8 mouse cellular contexts compared by ENCODE assay signal in the genomic region with DNA sequence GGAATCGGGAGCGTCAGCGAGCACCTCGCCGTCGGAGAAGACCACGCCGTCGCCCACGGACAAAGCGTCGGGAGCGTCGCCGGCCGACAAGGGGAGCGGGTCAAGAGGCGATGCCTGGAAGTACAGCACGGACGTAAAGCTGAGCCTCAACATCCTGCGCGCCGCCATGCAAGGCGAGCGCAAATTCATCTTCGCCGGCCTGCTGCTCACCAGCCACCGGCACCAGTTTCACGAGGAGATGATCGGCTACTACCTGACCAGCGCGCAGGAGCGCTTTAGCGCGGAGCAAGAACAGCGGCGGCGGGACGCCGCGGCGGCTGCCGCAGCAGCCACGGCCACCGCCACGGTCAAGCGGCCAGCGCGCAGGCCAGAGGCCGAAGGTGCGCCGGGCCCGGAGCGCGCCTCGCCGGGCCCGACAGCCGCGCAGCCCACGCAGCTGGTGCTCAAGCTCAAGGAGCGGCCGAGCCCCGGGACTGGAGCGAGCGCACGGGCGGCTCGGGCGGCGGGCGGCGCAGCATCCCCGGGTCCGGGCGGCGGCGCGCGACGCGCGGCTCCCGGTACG.
DNase-seq lines count a peak whose midpoint lies in the region; ATAC-seq lines count a peak whose summit lies in the region.

No protein-coding gene starts in this region.

- H3K27ac ChIP-seq in heart, embryonic 11.5 days (ENCODE audit: low read depth, low read length), result no peak overlapping the region
- H3K27ac ChIP-seq in forebrain, embryonic 10.5 days, result no peak overlapping the region
- no peak overlapping the region for H3K27ac ChIP-seq in liver, embryonic 12.5 days

- peak overlapping the region; percentile 82 for H3K4me2 ChIP-seq in heart, embryonic 11.5 days
- H3K4me2 ChIP-seq in liver, embryonic 12.5 days, result peak overlapping the region; percentile 54

- no peak for ATAC-seq in heart, embryonic 11.5 days (replicated peaks; ENCODE audit: insufficient number of reproducible peaks, low FRiP score, low TSS enrichment)
- no peak for ATAC-seq in liver, embryonic 12.5 days

- peaks cover 5% of the 10 kb centered on the region for H3K4me1 ChIP-seq in heart, embryonic 11.5 days (ENCODE audit: control insufficient read depth, insufficient read depth, low read length)
- H3K4me1 ChIP-seq in forebrain, embryonic 10.5 days, result peaks cover 39% of the 10 kb centered on the region
- no peaks in the 10 kb centered on the region for H3K4me1 ChIP-seq in liver, embryonic 12.5 days

- H3K9me3 ChIP-seq in heart, embryonic 11.5 days (replicated peaks; ENCODE audit: control insufficient read depth, low read length), result no peaks in the 10 kb centered on the region
- H3K9me3 ChIP-seq in forebrain, embryonic 10.5 days, result no peaks in the 10 kb centered on the region
- no peaks in the 10 kb centered on the region for H3K9me3 ChIP-seq in liver, embryonic 12.5 days (replicated peaks)

- peaks cover 86% of the 10 kb centered on the region for H3K27me3 ChIP-seq in heart, embryonic 11.5 days (ENCODE audit: control insufficient read depth, insufficient read depth, low read length)
- H3K27me3 ChIP-seq in forebrain, embryonic 10.5 days (ENCODE audit: poor library complexity, severe bottlenecking), result peaks cover 99% of the 10 kb centered on the region
- peaks cover 94% of the 10 kb centered on the region for H3K27me3 ChIP-seq in liver, embryonic 12.5 days (replicated peaks)

- H3K36me3 ChIP-seq in heart, embryonic 11.5 days (ENCODE audit: control insufficient read depth, insufficient read depth, low read length), result no peaks in the 10 kb centered on the region
- no peaks in the 10 kb centered on the region for H3K36me3 ChIP-seq in forebrain, embryonic 10.5 days (replicated peaks)
- H3K36me3 ChIP-seq in liver, embryonic 12.5 days, result no peaks in the 10 kb centered on the region

- peak overlapping the region; percentile 52 for H3K4me3 ChIP-seq in heart, embryonic 11.5 days (ENCODE audit: low read depth, low read length)
- H3K4me3 ChIP-seq in forebrain, embryonic 10.5 days, result peak overlapping the region; percentile 51
- peak overlapping the region; percentile 41 for H3K4me3 ChIP-seq in liver, embryonic 12.5 days

- 1% methylated on average over 82 of the region's 85 CpGs for WGBS in heart, embryonic 11.5 days (ENCODE audit: insufficient replicate concordance)
- 1% methylated on average over 85 of the region's 85 CpGs for WGBS in forebrain, embryonic 10.5 days
- 1% methylated on average over 80 of the region's 85 CpGs for WGBS in liver, embryonic 12.5 days (ENCODE audit: insufficient replicate concordance)

- no peak overlapping the region for H3K9ac ChIP-seq in heart, embryonic 11.5 days (ENCODE audit: low read depth, low read length)
- no peak overlapping the region for H3K9ac ChIP-seq in liver, embryonic 12.5 days

- no peak for DNase-seq in heart, adult 8-10 months (ENCODE audit: low spot score)
- peak; percentile 13 for DNase-seq in CD4-positive helper T cell, adult 2 months (ENCODE audit: low read depth, low spot score)
- DNase-seq in forebrain, embryonic 10.5 days (ENCODE audit: extremely low spot score, low spot score), result peak; percentile 30
- no peak for DNase-seq in ovary, postnatal 10 days (ENCODE audit: low spot score)
- no peak for DNase-seq in lung, postnatal 4 days
- no peak for DNase-seq in spleen, adult 18-20 months

Comparison
In these comparisons a context has a peak if more than half of its experiments do, and no peak if none do; other contexts are left out.
1. DNase-seq: peak in CD4-positive helper T cell, adult 2 months (single experiment) and forebrain, embryonic 10.5 days (single experiment); none in heart, adult 8-10 months (single experiment), ovary, postnatal 10 days (single experiment), lung, postnatal 4 days (0 of 2) and spleen, adult 18-20 months (0 of 2).
2. Peak in every context shown above with its lines, with median percentiles within 50 percentile points of each other: H3K4me3 ChIP-seq.